Mouse (Mus musculus) heart, embryonic 14.5 days (tissue): ENCODE results near the gene Trcg1. TPM values are rescaled to one million over a fixed set of nuclear protein-coding genes. Genes with fewer than 3 reads are reported as not detected.
"Not testable (repeated sequence)": the region's sequence is repeated elsewhere in the genome, so short reads cannot be mapped to it uniquely, and the experiment has no call there.

ENCODE experiments used
- ATAC-seq: fragments of 200-750 bp; cut with Nextera tagmentation; 2 replicates; pipeline ENCODE4 v1.8.0; 2017; ENCODE audit warnings: low read depth, moderate TSS enrichment; ENCODE audit not compliant: insufficient number of reproducible peaks, insufficient read depth, low FRiP score
- H3K27ac ChIP-seq, 2 experiments: fragments of 200-500 bp in 1 of 2; fragments of 300-500 bp in 1 of 2; sonication (generic) in 1 of 2; replicated peaks in 1 of 2; 2 replicates each; pipeline ENCODE4 v1.5.1; 2012 to 2014; ENCODE audit warnings: low read depth in 2 of 2, low read length in 2 of 2, control low read depth in 1 of 2, mild to moderate bottlenecking in 1 of 2, mixed read lengths in 1 of 2; ENCODE audit not compliant: control insufficient read depth in 1 of 2, insufficient read depth in 1 of 2
- H3K27me3 ChIP-seq: fragments of 300-500 bp; sonication (generic); 2 replicates; pipeline ENCODE4 v1.6.1; 2014; ENCODE audit warnings: mild to moderate bottlenecking, low read length, control low read depth; ENCODE audit not compliant: control insufficient read depth, insufficient read depth
- H3K36me3 ChIP-seq: fragments of 300-500 bp; sonication (generic); 2 replicates; pipeline ENCODE4 v1.6.1; 2014; ENCODE audit warnings: mild to moderate bottlenecking, control low read depth, low read length, mixed read lengths; ENCODE audit not compliant: control insufficient read depth, insufficient read depth
- H3K4me1 ChIP-seq, 2 experiments: fragments of 200-500 bp in 1 of 2; fragments of 300-500 bp in 1 of 2; sonication (generic) in 1 of 2; 2 replicates each; pipeline ENCODE4 v1.6.1; 2012 to 2014; ENCODE audit warnings: low read length in 2 of 2, control low read depth in 1 of 2, mixed read lengths in 1 of 2; ENCODE audit not compliant: control insufficient read depth in 2 of 2, insufficient read depth in 2 of 2
- H3K4me2 ChIP-seq: fragments of 300-500 bp; sonication (generic); 2 replicates; pipeline ENCODE4 v1.6.1; 2014; ENCODE audit warnings: mild to moderate bottlenecking, low read length
- H3K4me3 ChIP-seq, 2 experiments: fragments of 200-500 bp in 1 of 2; fragments of 300-500 bp in 1 of 2; sonication (generic) in 1 of 2; 2 replicates each; pipeline ENCODE4 v1.5.1; 2012 to 2014; ENCODE audit warnings: low read length in 2 of 2, mild to moderate bottlenecking in 2 of 2, control low read depth in 1 of 2, low read depth in 1 of 2, moderate library complexity in 1 of 2; ENCODE audit not compliant: control insufficient read depth in 1 of 2, insufficient read depth in 1 of 2
- H3K9ac ChIP-seq: fragments of 300-500 bp; sonication (generic); 2 replicates; pipeline ENCODE4 v1.6.1; 2014; ENCODE audit warnings: mild to moderate bottlenecking, low read length
- H3K9me3 ChIP-seq: fragments of 300-500 bp; sonication (generic); 2 replicates; pipeline ENCODE4 v1.6.1; 2016; ENCODE audit warnings: low read length, control low read depth; ENCODE audit not compliant: control insufficient read depth
- WGBS: fragments of 180-500 bp; shearing (Covaris S2); extraction: QIAGEN DNeasy Blood & Tissue Kit; methylation state at CpG from one replicate; pipeline ENCODE4 v1.1.7; 2014; 5-methylcytosine and 5-hydroxymethylcytosine counted together
- polyA plus RNA-seq: library from polyadenylated mRNA; unstranded; fragments of >200 nt; fragmentation: Nextera tagmentation; extraction: Ambion mirVana; gene quantifications from 2 replicates; pipeline ENCODE4 v1.2.1, GENCODE M21; 2014

Trcg1 gene
- polyA plus RNA-seq, 1 experiment from 2014 or later, result not detected

DNA sequence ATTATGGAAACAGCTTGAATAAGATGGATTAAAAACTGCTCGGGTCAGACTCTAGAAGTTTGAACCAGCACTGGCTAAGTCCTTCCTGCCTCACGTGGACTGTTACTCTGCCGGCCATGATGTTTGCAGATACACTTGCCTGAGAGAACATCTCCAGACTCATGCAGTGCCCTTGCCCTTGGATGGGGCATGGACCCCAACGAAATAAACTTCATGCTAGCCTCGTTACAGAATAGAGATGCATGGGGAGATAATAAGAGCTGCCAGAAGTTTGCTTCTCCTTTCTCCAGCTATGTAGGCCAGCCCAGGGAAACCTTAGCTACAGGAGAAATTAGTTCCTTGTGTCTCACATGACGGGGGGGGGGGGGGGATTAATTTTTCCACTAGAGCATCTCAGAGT is 21.9 kb upstream of the Trcg1 start:
- ATAC-seq, result no peak
- H3K36me3 ChIP-seq, result no peaks in the 10 kb centered on the region
- 71% methylated on average over 6 of the region's 6 CpGs for WGBS
- H3K4me1 ChIP-seq, result no peaks in the 10 kb centered on the region
- H3K9me3 ChIP-seq, result no peaks in the 10 kb centered on the region
- H3K27ac ChIP-seq, result no peak overlapping the region
- no peak overlapping the region for H3K4me3 ChIP-seq
- no peaks in the 10 kb centered on the region for H3K27me3 ChIP-seq
- no peak overlapping the region for H3K9ac ChIP-seq
- H3K4me2 ChIP-seq, result no peak overlapping the region

GRCm38 (mm10) chr9:57217220-57217619 is 19.1 kb upstream of the Trcg1 start:
- H3K9me3 ChIP-seq, result no peaks in the 10 kb centered on the region
- H3K27me3 ChIP-seq, result no peaks in the 10 kb centered on the region
- no peak overlapping the region for H3K27ac ChIP-seq
- H3K9ac ChIP-seq, result no peak overlapping the region
- no peaks in the 10 kb centered on the region for H3K4me1 ChIP-seq
- 68% methylated on average over 6 of the region's 6 CpGs for WGBS
- no peak overlapping the region for H3K4me2 ChIP-seq
- no peak overlapping the region for H3K4me3 ChIP-seq
- no peaks in the 10 kb centered on the region for H3K36me3 ChIP-seq
- ATAC-seq, result no peak

DNA sequence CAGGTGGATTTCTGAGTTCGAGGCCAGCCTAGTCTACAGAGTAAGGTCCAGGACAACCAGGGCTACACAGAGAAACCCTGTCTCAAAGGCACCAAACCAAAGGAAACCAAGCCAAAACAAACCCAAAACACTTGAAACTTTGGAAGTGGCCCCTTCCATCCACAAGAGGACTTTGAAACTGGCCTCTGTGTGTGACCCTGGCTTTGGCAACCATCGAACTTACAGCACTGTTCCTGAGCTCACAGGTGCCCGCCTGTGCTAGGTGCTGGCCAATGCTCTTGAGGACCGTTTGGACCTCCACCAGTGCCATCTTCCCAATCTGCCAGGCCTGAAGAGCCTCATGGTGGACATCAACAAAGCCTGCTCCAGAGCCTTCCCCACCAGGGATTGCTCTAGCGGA is 17.6 kb upstream of the Trcg1 start:
- Histone ChIP-seq H3K27ac (no peak overlapping the region), H3K36me3 (no peaks in the 10 kb centered on the region), H3K4me1 (no peaks in the 10 kb centered on the region), H3K27me3 (no peaks in the 10 kb centered on the region), H3K9ac (no peak overlapping the region), H3K4me2 (no peak overlapping the region), H3K4me3 (no peak overlapping the region), H3K9me3 (no peaks in the 10 kb centered on the region)
- ATAC-seq, result no peak
- WGBS, result 83% methylated on average over 5 of the region's 5 CpGs

DNA sequence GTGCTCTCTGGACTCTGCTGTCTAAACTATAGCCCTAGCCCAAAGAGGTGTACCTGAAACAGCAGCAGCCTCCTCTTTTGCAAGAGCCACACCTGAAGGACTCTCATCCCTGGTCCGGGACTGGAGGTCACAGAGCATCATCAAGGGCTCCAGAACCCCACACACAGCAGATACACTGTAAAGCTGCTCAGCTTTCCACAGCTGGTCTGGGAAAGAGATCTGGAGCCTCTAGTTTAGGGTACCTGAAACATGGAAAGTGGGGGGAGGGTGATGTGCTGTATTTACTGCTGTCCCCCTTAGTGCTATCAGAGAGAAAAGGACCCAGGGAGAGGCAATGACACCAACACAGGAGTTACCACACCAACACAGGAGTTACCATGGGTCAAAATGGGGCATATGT is 16.8 kb upstream of the Trcg1 start:
- H3K36me3 ChIP-seq, result no peaks in the 10 kb centered on the region
- 89% methylated on average over 1 of the region's 1 CpGs for WGBS
- H3K27ac ChIP-seq, result no peak overlapping the region
- H3K4me2 ChIP-seq, result no peak overlapping the region
- H3K4me1 ChIP-seq, result no peaks in the 10 kb centered on the region
- H3K27me3 ChIP-seq, result no peaks in the 10 kb centered on the region
- ATAC-seq, result no peak
- no peak overlapping the region for H3K9ac ChIP-seq
- H3K4me3 ChIP-seq, result no peak overlapping the region
- H3K9me3 ChIP-seq, result no peaks in the 10 kb centered on the region

- Histone ChIP-seq H3K27ac (no peak overlapping the region), H3K9me3 (no peaks in the 10 kb centered on the region), H3K36me3 (no peaks in the 10 kb centered on the region), H3K27me3 (no peaks in the 10 kb centered on the region), H3K4me2 (no peak overlapping the region), H3K4me1 (no peaks in the 10 kb centered on the region), H3K9ac (no peak overlapping the region), H3K4me3 (no peak overlapping the region)
- ATAC-seq, result no peak
- 12% methylated on average over 6 of the region's 6 CpGs for WGBS
Observed at GRCm38 (mm10) chr9:57220356-57220755, 16.0 kb upstream of the Trcg1 start.

DNA sequence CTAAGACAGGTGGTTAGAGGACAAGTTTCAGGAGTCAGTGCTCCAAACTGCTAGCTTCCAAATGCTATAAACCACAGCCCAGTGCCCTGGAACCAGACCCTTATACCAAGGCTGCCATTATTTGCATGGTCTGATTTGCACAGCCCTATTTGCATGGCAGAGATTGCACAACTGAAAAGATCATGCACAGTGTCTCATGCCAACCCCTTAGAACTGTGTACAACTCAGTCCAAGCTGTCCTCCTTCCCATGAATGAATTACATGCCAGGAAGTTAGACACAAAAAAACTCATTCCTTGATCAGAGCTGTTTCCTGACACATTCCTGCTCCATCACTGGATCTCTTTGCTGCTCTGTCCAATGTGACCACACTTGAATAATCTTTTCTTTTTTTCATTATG is 13.0 kb upstream of the Trcg1 start:
- H3K27ac ChIP-seq, result no peak overlapping the region
- H3K36me3 ChIP-seq, result no peaks in the 10 kb centered on the region
- no peak overlapping the region for H3K4me2 ChIP-seq
- ATAC-seq, result no peak
- no peak overlapping the region for H3K4me3 ChIP-seq
- H3K9ac ChIP-seq, result no peak overlapping the region
- H3K27me3 ChIP-seq, result peaks cover 2% of the 10 kb centered on the region; the same call in 1 of the 2 replicates
- H3K4me1 ChIP-seq, result peaks cover 0 to 3% of the 10 kb centered on the region in 2 experiments; a peak in 1 of 4 replicates
- H3K9me3 ChIP-seq, result no peaks in the 10 kb centered on the region

DNA sequence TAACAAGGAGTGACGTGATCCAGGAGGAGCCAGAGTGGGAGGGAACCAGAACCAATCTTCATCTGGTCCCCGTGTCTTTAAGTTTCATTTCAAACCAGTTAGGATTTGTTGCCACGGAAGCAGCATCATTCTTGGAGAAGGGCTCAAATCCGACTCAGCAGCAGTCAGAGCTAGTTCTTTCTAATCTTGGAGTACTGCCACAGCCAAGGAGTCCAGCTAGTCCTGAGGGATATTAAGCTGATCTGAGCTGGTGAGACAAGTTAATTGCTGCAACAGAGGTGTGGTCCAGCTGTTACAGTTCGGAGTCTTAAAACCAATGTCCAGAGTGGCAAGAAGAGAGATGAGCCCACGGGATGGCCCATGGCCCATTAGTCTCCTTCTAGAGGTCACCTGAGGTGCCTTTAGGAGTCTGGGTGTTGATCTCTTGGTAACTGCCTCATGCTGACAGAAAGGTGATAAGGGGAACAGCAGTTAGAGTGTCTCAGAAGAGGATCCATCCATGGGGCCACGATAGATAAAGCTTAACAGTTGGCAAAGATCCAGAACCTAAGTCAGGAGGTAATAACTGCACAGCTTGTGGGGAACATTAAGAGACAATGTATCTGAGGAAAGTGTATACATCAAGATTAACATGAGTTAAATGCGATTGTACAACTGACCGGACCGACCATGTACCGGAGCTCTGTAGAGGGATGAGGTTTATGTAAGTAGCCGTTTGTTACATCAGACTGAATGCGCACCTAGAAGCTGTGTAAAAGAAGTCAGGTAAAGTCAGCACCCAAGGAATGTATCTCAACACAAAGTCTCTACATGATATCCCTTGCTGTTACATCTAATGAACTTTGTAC is 10.4 kb upstream of the Trcg1 start:
- peaks cover 2% of the 10 kb centered on the region; the same call in 1 of the 2 replicates for H3K27me3 ChIP-seq
- no peak overlapping the region for H3K27ac ChIP-seq
- ATAC-seq, result no peak
- peaks cover 0 to 5% of the 10 kb centered on the region in 2 experiments; a peak in 2 of 4 replicates for H3K4me1 ChIP-seq
- 57% methylated on average over 13 of the region's 13 CpGs for WGBS
- no peaks in the 10 kb centered on the region for H3K9me3 ChIP-seq
- H3K4me3 ChIP-seq, result no peak overlapping the region
- no peak overlapping the region for H3K4me2 ChIP-seq
- no peak overlapping the region for H3K9ac ChIP-seq
- no peaks in the 10 kb centered on the region for H3K36me3 ChIP-seq

- H3K9me3 ChIP-seq, ATAC-seq, H3K27ac ChIP-seq, H3K4me3 ChIP-seq, H3K4me1 ChIP-seq, H3K9ac ChIP-seq, H3K27me3 ChIP-seq, H3K4me2 ChIP-seq, H3K36me3 ChIP-seq: not testable (repeated sequence)
- 81% methylated on average over 6 of the region's 6 CpGs for WGBS
Observed at GRCm38 (mm10) chr9:57226628-57227122, 9.7 kb upstream of the Trcg1 start.
